Mouse (Mus musculus): ENCODE data around the gene Tubb1.

Gene Tubb1

GRCm38 (mm10) chr2:174443046-174443445 lies 7.4 kb upstream of the Tubb1 start:
- DNase-seq (ENCODE audit: low spot score), result no peak

- no peak for DNase-seq (ENCODE audit: low spot score)
These were observed 6.1 kb upstream of the Tubb1 start for GRCm38 (mm10) chr2:174444359-174444758.

GRCm38 (mm10) chr2:174445018-174445417 lies 5.5 kb upstream of the Tubb1 start:
- no peak for DNase-seq (ENCODE audit: low spot score)

GRCm38 (mm10) chr2:174446492-174446891 lies 4.0 kb upstream of the Tubb1 start:
- DNase-seq (ENCODE audit: low spot score), result no peak

GRCm38 (mm10) chr2:174446905-174447304 lies 3.6 kb upstream of the Tubb1 start:
- DNase-seq (ENCODE audit: low spot score), result no peak

- DNase-seq (ENCODE audit: low spot score), result no peak
These were observed 2.1 kb upstream of the Tubb1 start for GRCm38 (mm10) chr2:174448405-174448804.

GRCm38 (mm10) chr2:174453681-174454080 lies 3.2 kb downstream of the Tubb1 start:
- no peak for DNase-seq (ENCODE audit: low spot score)

- no peak for DNase-seq (ENCODE audit: low spot score)
These were observed 8.9 kb downstream of the Tubb1 start for GRCm38 (mm10) chr2:174459365-174459764.

GRCm38 (mm10) chr2:174463370-174463769 lies 12.9 kb downstream of the Tubb1 start:
- DNase-seq (ENCODE audit: low spot score), result no peak

GRCm38 (mm10) chr2:174463789-174464523 lies 13.5 kb downstream of the Tubb1 start, which contains the start of gene Atp5e:
Atp5e (minus strand) TSS chr2:174464105.
- peak; percentile 95 for DNase-seq (ENCODE audit: low spot score)

GRCm38 (mm10) chr2:174470333-174470732 lies 19.8 kb downstream of the Tubb1 start:
- no peak for DNase-seq (ENCODE audit: low spot score)

- no peak for DNase-seq (ENCODE audit: low spot score)
These were observed 20.4 kb downstream of the Tubb1 start for GRCm38 (mm10) chr2:174470786-174471405.

- DNase-seq (ENCODE audit: low spot score), result no peak
These were observed 21.9 kb downstream of the Tubb1 start for GRCm38 (mm10) chr2:174472407-174472806.

GRCm38 (mm10) chr2:174472818-174473549 lies 22.5 kb downstream of the Tubb1 start, which contains the start of gene Prelid3b:
Prelid3b (minus strand) TSS chr2:174473081.
- peak; percentile 100 for DNase-seq (ENCODE audit: low spot score)

GRCm38 (mm10) chr2:174473550-174473927 lies 23.0 kb downstream of the Tubb1 start:
- DNase-seq (ENCODE audit: low spot score), result no peak

GRCm38 (mm10) chr2:174477543-174478319 lies 27.2 kb downstream of the Tubb1 start:
- DNase-seq (ENCODE audit: low spot score), result no peak

- DNase-seq (ENCODE audit: low spot score), result no peak
These were observed 28.3 kb downstream of the Tubb1 start for GRCm38 (mm10) chr2:174478746-174479145.

- DNase-seq (ENCODE audit: low spot score), result no peak
These were observed 36.5 kb downstream of the Tubb1 start for GRCm38 (mm10) chr2:174487005-174487404.

- DNase-seq (ENCODE audit: low spot score), result no peak
These were observed 42.4 kb downstream of the Tubb1 start for GRCm38 (mm10) chr2:174492858-174493257.

GRCm38 (mm10) chr2:174500814-174501503 lies 50.5 kb downstream of the Tubb1 start:
- DNase-seq (ENCODE audit: low spot score), result no peak

GRCm38 (mm10) chr2:174501517-174501916 lies 51.0 kb downstream of the Tubb1 start:
- DNase-seq (ENCODE audit: low spot score), result no peak
